11 mouse cellular contexts compared by ENCODE assay signal in genomic region chr13:119648891-119649698, GRCm38 (mm10). TPM values are rescaled to one million over a fixed set of nuclear protein-coding genes. Genes with fewer than 3 reads are reported as not detected.
DNase-seq lines count a peak whose midpoint lies in the region; ATAC-seq and TF ChIP-seq lines count a peak whose summit lies in the region.
"Had no signal": no experiment of that assay in that cellular context is flagged by ENCODE, and none has a peak within 500 bp of the region (broad histone marks: within the 10 kb centered on the region; RNA-seq: fewer than 3 reads in every experiment).

No protein-coding gene starts in this region.

- peaks cover 2% of the 10 kb centered on the region for H3K4me1 ChIP-seq in cortical plate, adult 2 months (ENCODE audit: control insufficient read depth, insufficient read depth, low read length)
- H3K4me1 ChIP-seq in hindbrain, postnatal 0 days (ENCODE audit: insufficient read depth, low read length): no peaks in the 10 kb centered on the region
- H3K4me1 ChIP-seq in olfactory bulb, adult 2 months (ENCODE audit: control insufficient read depth, insufficient read depth, low read length): peaks cover 9% of the 10 kb centered on the region
- H3K4me1 ChIP-seq in heart, embryonic 12.5 days (replicated peaks): no peaks in the 10 kb centered on the region

- H3K9me3 ChIP-seq in hindbrain, postnatal 0 days (ENCODE audit: low read length): no peaks in the 10 kb centered on the region
- H3K9me3 ChIP-seq in heart, embryonic 12.5 days (replicated peaks): no peaks in the 10 kb centered on the region

- no peak overlapping the region for H3K4me3 ChIP-seq in cortical plate, adult 2 months (ENCODE audit: insufficient read depth, low read length)
- H3K4me3 ChIP-seq in hindbrain, postnatal 0 days (ENCODE audit: low read length): no peak overlapping the region
- 0 out of 2 replicates have a peak overlapping the region, but pooled peaks have one; percentile 4 for H3K4me3 ChIP-seq in olfactory bulb, adult 2 months (ENCODE audit: insufficient read depth, low read depth, low read length)
- H3K4me3 ChIP-seq in heart, embryonic 12.5 days: no peak overlapping the region

- H3K4me2 ChIP-seq in hindbrain, postnatal 0 days (ENCODE audit: low read depth, low read length): peak overlapping the region; percentile 42
- no peak overlapping the region for H3K4me2 ChIP-seq in heart, embryonic 12.5 days

- H3K9ac ChIP-seq in hindbrain, postnatal 0 days (replicated peaks; ENCODE audit: low read length): peak overlapping the region; percentile 40
- no peak overlapping the region for H3K9ac ChIP-seq in heart, embryonic 12.5 days

- peak; percentile 40 to 75 for DNase-seq in layer of hippocampus, adult 18-20 months (ENCODE audit: low spot score in 2 of 2)
- no peak for DNase-seq in layer of hippocampus, adult 9-10 months (ENCODE audit: low spot score)
- DNase-seq in hindbrain, postnatal 0 days (ENCODE audit: low spot score): peak; percentile 54
- DNase-seq in MN1 (ENCODE audit: low spot score): no peak
- no peak for DNase-seq in B cell, adult 2 months
- DNase-seq: liver had no signal

- WGBS in hindbrain, postnatal 0 days: 38% methylated on average over 15 of the region's 15 CpGs
- WGBS in olfactory bulb, adult 2 months: 20% methylated on average over 15 of the region's 15 CpGs
- 54% methylated on average over 15 of the region's 15 CpGs for WGBS in heart, embryonic 12.5 days

- no peaks in the 10 kb centered on the region for H3K27me3 ChIP-seq in hindbrain, postnatal 0 days (ENCODE audit: insufficient read depth, low read length)
- no peaks in the 10 kb centered on the region for H3K27me3 ChIP-seq in heart, embryonic 12.5 days (replicated peaks)
- H3K27me3 ChIP-seq: Patski had no signal

- TF ChIP-seq CTCF in cortical plate, adult 2 months (IDR thresholded peaks at IDR 0.05; ENCODE audit: extremely low read depth, insufficient read depth, low read length): no peak
- no peak for TF ChIP-seq CTCF in hindbrain, postnatal 0 days (IDR thresholded peaks at IDR 0.05; ENCODE audit: low read depth)
- TF ChIP-seq CTCF in olfactory bulb, adult 2 months (IDR thresholded peaks at IDR 0.05; ENCODE audit: insufficient read depth, low read depth, low read length): no peak

- peak; percentile 55 for TF ChIP-seq POLR2A in cortical plate, adult 2 months (IDR thresholded peaks at IDR 0.05; ENCODE audit: extremely low read depth, insufficient read depth, low read length)
- TF ChIP-seq POLR2A in olfactory bulb, adult 2 months (IDR thresholded peaks at IDR 0.05; ENCODE audit: insufficient read depth, low read depth, low read length): no peak

- peak overlapping the region; percentile 26; the same call in 1 of the 2 replicates for H3K27ac ChIP-seq in cortical plate, adult 2 months (ENCODE audit: insufficient read depth, low read length)
- H3K27ac ChIP-seq in hindbrain, postnatal 0 days: peak overlapping the region; percentile 76
- H3K27ac ChIP-seq in olfactory bulb, adult 2 months (ENCODE audit: insufficient read depth, low read depth, low read length): peak overlapping the region; percentile 76
- H3K27ac ChIP-seq in heart, embryonic 12.5 days (ENCODE audit: poor library complexity, severe bottlenecking): no peak overlapping the region

- peak; percentile 77 for ATAC-seq in hindbrain, postnatal 0 days
- ATAC-seq in heart, embryonic 12.5 days (ENCODE audit: insufficient number of reproducible peaks, low FRiP score): no peak
- ATAC-seq: Patski had no signal

- no peaks in the 10 kb centered on the region for H3K36me3 ChIP-seq in hindbrain, postnatal 0 days (ENCODE audit: insufficient read depth, low read length)
- H3K36me3 ChIP-seq in heart, embryonic 12.5 days: no peaks in the 10 kb centered on the region

RNA-seq across cellular contexts. Expression of gene Ccl28, which starts 25.5 kb away (rescaled TPM):
- total RNA-seq in layer of hippocampus, adult 18-20 months (2021): 1 to 10 TPM; 1.1 to 1.2 TPM
- polyA plus RNA-seq in cortical plate, adult 2 months (2012; rRNA removed): 0.17 and 0.26 TPM in 2 replicates
- 2.2 and 2.4 TPM in 2 replicates for total RNA-seq in hindbrain, postnatal 0 days (2014; rRNA removed)
- polyA plus RNA-seq in hindbrain, postnatal 0 days (2015; fragmentation: Nextera tagmentation; extraction: Ambion mirVana): 0.33 and 0.57 TPM in 2 replicates
- polyA plus RNA-seq in olfactory bulb, adult 2 months (2012; ENCODE audit: insufficient read depth, insufficient read length, low replicate concordance, missing spikeins): not detected in 2 replicates
- 0.12 TPM in 1 of 2 replicates, not detected in the other for polyA plus RNA-seq in heart, embryonic 12.5 days (2016; fragmentation: Nextera tagmentation; extraction: Ambion mirVana)
- total RNA-seq: megakaryocyte, adult 5-6 weeks had no signal

RNA-seq across cellular contexts. Expression of gene Hmgcs1, which starts 41.1 kb away (rescaled TPM):
- 100 to 1,000 TPM; 192 to 194 TPM for total RNA-seq in layer of hippocampus, adult 18-20 months (2021)
- 186 and 222 TPM in 2 replicates for polyA plus RNA-seq in cortical plate, adult 2 months (2012; rRNA removed)
- total RNA-seq in hindbrain, postnatal 0 days (2014; rRNA removed): 230 and 254 TPM in 2 replicates
- polyA plus RNA-seq in hindbrain, postnatal 0 days (2015; fragmentation: Nextera tagmentation; extraction: Ambion mirVana): 376 and 384 TPM in 2 replicates
- polyA plus RNA-seq in olfactory bulb, adult 2 months (2012; ENCODE audit: insufficient read depth, insufficient read length, low replicate concordance, missing spikeins): not detected in 2 replicates
- 108 and 111 TPM in 2 replicates for polyA plus RNA-seq in heart, embryonic 12.5 days (2016; fragmentation: Nextera tagmentation; extraction: Ambion mirVana)

Comparison
In these comparisons a context has a peak if more than half of its experiments do, and no peak if none do; other contexts are left out.
1. DNase-seq: peak in layer of hippocampus, adult 18-20 months (2 of 2) and hindbrain, postnatal 0 days (single experiment); none in layer of hippocampus, adult 9-10 months (single experiment), MN1 (single experiment) and B cell, adult 2 months (0 of 2).
2. RNA of gene Hmgcs1, which starts 41.1 kb away (polyA plus RNA-seq): 376 to 384 TPM in hindbrain, postnatal 0 days, 186 to 222 TPM in cortical plate, adult 2 months and 108 to 111 TPM in heart, embryonic 12.5 days; not detected in olfactory bulb, adult 2 months; every median in the first group is over 100 times any median in the second.